Mouse (Mus musculus) cerebellum, adult 2 months (tissue): ENCODE results near the gene Cspg4. TPM values are rescaled to one million over a fixed set of nuclear protein-coding genes. Genes with fewer than 3 reads are reported as not detected.

ENCODE experiments used
- DNase-seq, 2 experiments: peaks; one replicate each; pipeline ENCODE4 v3.0.0; 2021
- H3K27ac ChIP-seq: fragments of 200-500 bp; 2 replicates; pipeline ENCODE4 v1.5.1; 2012; ENCODE audit warnings: low read length, control low read depth, inconsistent platforms; ENCODE audit not compliant: insufficient read depth
- H3K27me3 ChIP-seq: fragments of 200-500 bp; 2 replicates; pipeline ENCODE4 v1.6.1; 2012; ENCODE audit warnings: inconsistent platforms, mild to moderate bottlenecking, low read length, moderate library complexity; ENCODE audit not compliant: control insufficient read depth, insufficient read depth
- H3K4me1 ChIP-seq: fragments of 200-500 bp; 2 replicates; pipeline ENCODE4 v1.6.1; 2011; ENCODE audit warnings: low read length; ENCODE audit not compliant: control insufficient read depth, insufficient read depth
- H3K4me3 ChIP-seq: fragments of 200-500 bp; replicated peaks from 2 replicates; pipeline ENCODE3; 2011; ENCODE audit warnings: mild to moderate bottlenecking, low read depth, low read length, control low read depth; ENCODE audit not compliant: insufficient read depth
- CTCF ChIP-seq: fragments of 200-500 bp; IDR thresholded peaks from 2 replicates; pipeline ENCODE4 v1.5.1; 2011; ENCODE audit warnings: low read depth, mild to moderate bottlenecking, control low read depth, low read length, moderate library complexity, borderline replicate concordance; ENCODE audit not compliant: insufficient read depth
- POLR2A ChIP-seq: fragments of 200-500 bp; IDR thresholded peaks from 2 replicates; pipeline ENCODE4 v1.6.1; 2011; ENCODE audit warnings: low read length, control low read depth, borderline replicate concordance; ENCODE audit not compliant: insufficient read depth
- WGBS: fragments of 180-500 bp; shearing (Covaris S2); methylation state at CpG from one replicate; pipeline ENCODE4 v1.1.7; 2018; 5-methylcytosine and 5-hydroxymethylcytosine counted together
- polyA plus RNA-seq: library from polyadenylated mRNA; depleted of rRNA; stranded (reverse); fragments of >200 nt; gene quantifications from 2 replicates; pipeline ENCODE4 v1.2.3, GENCODE M21; 2012

Gene Cspg4
- polyA plus RNA-seq, 1 experiment, result 8.9 TPM

GRCm38 (mm10) chr9:56886601-56887000, 21.8 kb downstream of the Cspg4 start:
- 91% methylated on average over 15 of the region's 15 CpGs for WGBS
- H3K4me3 ChIP-seq, result no peak overlapping the region
- TF ChIP-seq POLR2A, result no peak
- no peak for TF ChIP-seq CTCF
- no peak for DNase-seq
- H3K27ac ChIP-seq, result no peak overlapping the region
- peaks cover under 1% of the 10 kb centered on the region for H3K4me1 ChIP-seq
- H3K27me3 ChIP-seq, result no peaks in the 10 kb centered on the region

- Histone ChIP-seq H3K4me3 (no peak overlapping the region), H3K4me1 (peaks cover 4% of the 10 kb centered on the region), H3K27me3 (no peaks in the 10 kb centered on the region), H3K27ac (no peak overlapping the region)
- WGBS, result 91% methylated on average over 16 of the region's 16 CpGs
- no peak for DNase-seq
- no peak for TF ChIP-seq POLR2A
- no peak for TF ChIP-seq CTCF
Measured at GRCm38 (mm10) chr9:56887581-56887980, 22.7 kb downstream of the Cspg4 start.

GRCm38 (mm10) chr9:56889817-56890216, 25.0 kb downstream of the Cspg4 start:
- Histone ChIP-seq H3K4me1 (peaks cover 4% of the 10 kb centered on the region), H3K27me3 (no peaks in the 10 kb centered on the region), H3K4me3 (no peak overlapping the region), H3K27ac (no peak overlapping the region)
- peak; percentile 64 to 67 for DNase-seq
- TF ChIP-seq CTCF (peak; percentile 83), POLR2A (no peak)
- WGBS, result 12% methylated on average over 14 of the region's 14 CpGs

- Histone ChIP-seq H3K4me3 (no peak overlapping the region), H3K4me1 (peaks cover 4% of the 10 kb centered on the region), H3K27ac (no peak overlapping the region), H3K27me3 (no peaks in the 10 kb centered on the region)
- 74% methylated on average over 11 of the region's 11 CpGs for WGBS
- TF ChIP-seq POLR2A (no peak), CTCF (no peak)
- no peak for DNase-seq
Measured at GRCm38 (mm10) chr9:56890522-56891250, 25.9 kb downstream of the Cspg4 start.

GRCm38 (mm10) chr9:56891517-56892011, 26.7 kb downstream of the Cspg4 start:
- WGBS, result 8% methylated on average over 12 of the region's 12 CpGs
- H3K4me1 ChIP-seq, result peaks cover 8% of the 10 kb centered on the region
- DNase-seq, result peak; percentile 64 to 70
- H3K4me3 ChIP-seq, result peak overlapping the region; percentile 3
- TF ChIP-seq CTCF (peak; percentile 73), POLR2A (no peak)
- no peaks in the 10 kb centered on the region for H3K27me3 ChIP-seq
- no peak overlapping the region for H3K27ac ChIP-seq

GRCm38 (mm10) chr9:56892111-56892510, 27.3 kb downstream of the Cspg4 start:
- Histone ChIP-seq H3K27me3 (no peaks in the 10 kb centered on the region), H3K4me3 (no peak overlapping the region), H3K27ac (no peak overlapping the region), H3K4me1 (peaks cover 8% of the 10 kb centered on the region)
- 63% methylated on average over 10 of the region's 10 CpGs for WGBS
- no peak for DNase-seq
- TF ChIP-seq POLR2A, result no peak
- no peak for TF ChIP-seq CTCF

- Histone ChIP-seq H3K4me3 (no peak overlapping the region), H3K27me3 (no peaks in the 10 kb centered on the region), H3K27ac (no peak overlapping the region), H3K4me1 (peaks cover 8% of the 10 kb centered on the region)
- no peak for DNase-seq
- 56% methylated on average over 8 of the region's 8 CpGs for WGBS
- TF ChIP-seq POLR2A (no peak), CTCF (no peak)
Measured at GRCm38 (mm10) chr9:56893313-56893712, 28.5 kb downstream of the Cspg4 start.

- H3K27me3 ChIP-seq, result no peaks in the 10 kb centered on the region
- H3K4me3 ChIP-seq, result no peak overlapping the region
- no peak overlapping the region for H3K27ac ChIP-seq
- TF ChIP-seq CTCF (no peak), POLR2A (no peak)
- no peak for DNase-seq
- peaks cover 8% of the 10 kb centered on the region for H3K4me1 ChIP-seq
- 26% methylated on average over 3 of the region's 3 CpGs for WGBS
Measured at GRCm38 (mm10) chr9:56894006-56894405, 29.2 kb downstream of the Cspg4 start.
